Mouse (Mus musculus) telencephalon, adult 2 months (tissue): ENCODE measurements around the gene Tchp.

Source experiments
- DNase-seq: peaks from one replicate; pipeline ENCODE4 v3.0.0-alpha.2; 2011; ENCODE audit warnings: low read depth, low spot score

Gene Tchp

DNA sequence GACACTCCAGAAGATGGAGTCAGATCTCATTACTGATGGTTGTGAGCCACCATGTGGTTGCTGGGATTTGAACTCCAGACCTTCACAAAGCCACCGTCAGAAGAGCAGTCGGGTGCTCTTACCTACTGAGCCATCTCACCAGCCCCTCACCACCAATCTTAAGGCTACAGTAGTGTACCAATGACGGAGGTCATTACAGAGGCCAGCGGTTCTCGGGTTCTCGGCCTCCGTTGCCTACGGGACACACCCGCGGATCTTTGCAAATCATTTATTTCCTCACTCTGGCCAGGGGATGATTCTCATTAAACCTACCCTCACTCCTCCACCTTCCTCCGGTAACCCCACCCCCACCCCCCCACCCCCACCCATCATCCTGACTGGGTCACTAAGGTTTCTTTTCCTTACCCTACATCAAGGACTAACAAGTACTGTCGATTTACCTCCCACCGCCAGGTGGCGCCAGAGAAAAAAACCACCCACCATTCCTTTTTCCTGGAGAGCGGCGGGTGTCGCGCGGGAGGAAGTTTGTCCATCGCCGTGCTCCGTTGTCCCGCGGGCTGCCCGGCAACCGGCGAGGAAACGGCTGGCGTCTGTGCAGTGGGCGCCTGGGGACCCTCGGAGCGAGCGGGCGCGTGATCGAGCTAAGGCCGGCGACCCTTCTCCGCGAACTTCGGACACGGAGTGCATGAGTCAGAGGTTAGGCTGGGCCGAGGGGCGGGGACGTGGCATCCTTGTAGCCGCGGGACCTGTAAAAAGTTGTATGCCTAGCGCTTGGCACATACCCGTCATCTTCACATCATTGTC lies at the start of gene Tchp:
TSS of gene Tchp (plus strand) at position 496 of the 804 bp plus-strand sequence.
- DNase-seq, result peak; percentile 93

DNA sequence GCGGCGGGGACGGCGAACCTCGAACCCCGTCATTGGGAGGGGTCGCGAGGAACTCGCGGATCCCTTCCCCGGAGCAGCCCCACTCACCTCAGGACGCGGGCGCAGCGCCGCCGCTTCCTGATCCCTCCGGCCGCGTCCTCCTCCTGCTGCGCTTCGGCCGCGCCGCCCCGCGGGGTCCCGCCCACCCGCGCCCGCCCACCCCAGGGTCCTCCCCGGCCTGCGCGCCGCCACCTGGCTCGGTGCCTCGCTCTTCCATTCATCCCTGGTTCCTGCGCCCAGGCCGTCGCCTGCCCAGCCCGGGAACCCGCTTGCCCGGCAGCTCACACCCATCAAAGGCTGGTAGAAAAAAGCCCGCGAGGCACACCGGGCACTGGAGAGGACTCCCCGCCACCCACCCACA lies 49.3 kb upstream of the Tchp start, which contains the start of gene Trpv4:
TSS of gene Trpv4 (minus strand) at position 167 of the 400 bp plus-strand sequence.
- no peak for DNase-seq

DNA sequence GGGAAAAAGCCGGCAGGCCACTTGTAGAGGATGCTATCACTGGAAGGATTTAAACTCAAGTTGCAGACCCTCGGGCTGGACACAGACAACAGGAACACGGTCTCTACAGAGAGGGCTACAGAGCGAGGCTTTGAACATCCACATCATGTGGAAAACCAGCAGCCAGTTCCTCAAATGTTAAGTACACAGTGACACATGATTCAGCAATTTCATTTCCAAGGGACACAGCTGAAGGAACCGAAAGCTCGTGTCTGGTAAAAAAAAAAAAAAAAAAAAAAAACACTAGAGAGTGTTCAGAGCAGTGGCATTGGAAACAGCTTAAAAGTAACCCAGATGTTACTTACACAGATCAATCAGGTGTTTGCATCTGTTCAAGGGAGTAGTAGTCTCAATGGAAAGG lies 46.5 kb upstream of the Tchp start:
- peak; percentile 18 for DNase-seq

DNA sequence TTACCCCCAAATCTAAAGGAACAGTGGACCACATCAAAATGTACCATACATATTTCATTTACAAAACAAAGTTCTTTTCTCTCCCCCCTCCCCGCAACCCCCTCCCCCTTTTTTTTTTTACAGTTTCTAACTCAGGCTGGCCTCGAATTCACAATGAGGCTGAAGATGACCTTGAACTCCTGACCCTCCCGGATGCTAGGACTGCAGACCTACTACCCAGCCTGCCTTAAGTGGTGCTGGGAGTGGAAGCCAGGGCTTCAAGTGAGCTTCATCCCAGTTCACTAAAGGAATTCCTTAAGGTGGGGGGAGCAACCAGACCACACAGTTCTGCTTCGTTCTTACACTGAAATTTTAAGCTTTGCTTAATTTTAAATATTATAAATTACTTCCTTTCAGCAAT lies 43.4 kb upstream of the Tchp start:
- no peak for DNase-seq

DNA sequence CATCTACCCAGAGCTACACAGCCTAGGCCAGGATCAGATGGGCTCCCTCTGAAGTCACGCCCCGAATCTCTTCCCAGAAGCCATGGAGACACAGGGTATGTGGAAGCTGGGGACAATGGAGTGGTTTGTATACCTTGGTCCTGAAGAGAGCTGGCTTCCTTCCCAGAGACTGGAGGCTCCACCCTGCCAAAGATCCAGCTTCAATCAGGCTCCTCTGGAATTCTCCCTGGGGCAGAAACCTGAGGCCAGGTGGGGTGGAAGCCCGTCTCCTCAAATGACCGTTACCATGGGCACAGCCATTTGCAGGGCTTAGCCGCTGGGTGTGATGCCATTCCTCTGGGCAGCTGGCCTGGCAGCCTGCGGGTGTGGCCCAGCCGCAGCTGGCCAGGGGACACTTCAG lies 42.8 kb upstream of the Tchp start:
- no peak for DNase-seq

DNA sequence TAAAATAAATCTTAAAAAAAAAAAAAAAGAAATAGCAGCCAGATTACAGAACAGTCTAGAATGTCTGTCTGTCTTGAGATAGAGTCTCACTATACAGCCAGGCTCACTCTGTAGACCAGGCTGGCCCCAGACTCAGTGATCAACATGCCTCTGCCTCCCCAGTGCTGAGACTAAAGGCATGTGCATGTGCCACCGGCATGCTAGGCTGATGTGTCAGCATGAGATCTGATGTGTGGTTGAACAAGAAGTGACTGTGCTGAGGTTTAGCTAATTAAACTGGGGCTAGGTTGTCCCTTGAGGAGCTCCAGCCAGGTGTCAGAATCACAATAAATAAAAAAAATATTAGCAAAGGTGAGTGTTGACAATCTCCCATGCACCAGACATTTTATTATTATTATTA lies 40.9 kb upstream of the Tchp start:
- no peak for DNase-seq

DNA sequence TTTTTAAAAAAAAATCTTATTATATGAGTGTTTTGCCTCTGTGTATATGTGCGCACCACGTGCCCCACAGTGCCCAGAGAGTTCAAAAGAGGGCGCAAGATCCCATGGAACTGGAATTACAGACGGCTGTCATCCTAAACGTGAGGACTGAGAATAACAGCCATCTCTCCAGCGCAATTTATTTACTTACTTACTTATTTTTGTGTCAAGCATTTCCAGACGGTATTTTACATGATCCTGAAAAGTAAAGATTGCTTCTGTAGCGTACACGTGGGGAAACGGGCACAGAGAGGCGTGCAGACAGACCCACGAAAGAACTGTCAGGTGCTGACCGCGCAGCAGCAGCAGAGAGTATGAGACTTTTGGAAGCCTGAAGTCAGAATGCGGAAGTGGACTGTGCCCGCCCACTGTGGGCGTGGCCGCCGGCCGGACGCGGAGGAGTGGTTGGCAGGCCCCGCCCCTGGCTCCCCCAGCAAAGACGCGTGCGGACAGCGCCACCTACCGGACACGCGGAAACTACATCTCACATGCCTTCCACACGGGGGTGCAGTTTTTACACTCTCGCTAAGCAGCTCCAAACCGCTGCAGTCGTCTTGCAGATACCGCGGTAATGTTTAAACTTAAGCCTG lies 40.2 kb upstream of the Tchp start:
- DNase-seq, result peak; percentile 88

DNA sequence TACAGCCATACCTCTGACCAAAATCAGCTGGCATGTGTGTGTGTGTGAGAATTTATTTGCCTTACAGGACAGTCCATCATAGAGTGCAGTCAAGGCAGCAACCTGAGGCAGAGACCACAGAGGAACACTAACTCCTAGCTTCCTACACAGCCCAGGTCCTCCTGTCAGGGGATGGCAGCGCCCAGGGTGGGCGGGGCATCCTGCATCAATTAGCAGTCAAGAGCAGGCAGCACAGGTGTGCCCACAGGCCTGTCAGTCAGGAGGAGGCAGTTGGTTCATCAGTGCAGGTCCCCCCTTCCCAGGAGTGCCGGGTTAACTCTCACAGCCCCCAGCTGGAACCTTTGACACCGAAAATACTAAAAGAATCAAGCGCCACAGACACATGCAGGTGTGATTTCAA lies 38.5 kb upstream of the Tchp start:
- DNase-seq, result no peak

DNA sequence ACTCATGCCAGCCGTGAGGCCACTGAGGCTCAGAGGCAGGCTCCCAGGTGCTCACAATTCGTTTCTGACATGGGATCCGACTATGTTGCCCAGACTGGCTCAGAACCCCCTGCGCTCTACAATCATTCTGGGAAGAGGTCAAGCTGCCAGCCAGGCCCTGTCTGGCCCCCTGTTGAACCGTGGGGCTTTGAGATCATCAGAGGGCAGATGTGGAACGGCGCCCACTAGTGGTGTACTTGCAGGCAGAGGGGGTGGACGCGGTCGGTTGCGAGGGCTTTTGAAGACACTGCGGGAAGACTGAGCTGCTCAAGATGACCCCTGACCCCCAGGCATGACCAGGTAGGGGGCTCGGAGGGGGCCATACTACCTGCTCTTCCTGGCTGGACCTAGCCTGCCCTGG lies 34.4 kb upstream of the Tchp start:
- DNase-seq, result no peak

DNA sequence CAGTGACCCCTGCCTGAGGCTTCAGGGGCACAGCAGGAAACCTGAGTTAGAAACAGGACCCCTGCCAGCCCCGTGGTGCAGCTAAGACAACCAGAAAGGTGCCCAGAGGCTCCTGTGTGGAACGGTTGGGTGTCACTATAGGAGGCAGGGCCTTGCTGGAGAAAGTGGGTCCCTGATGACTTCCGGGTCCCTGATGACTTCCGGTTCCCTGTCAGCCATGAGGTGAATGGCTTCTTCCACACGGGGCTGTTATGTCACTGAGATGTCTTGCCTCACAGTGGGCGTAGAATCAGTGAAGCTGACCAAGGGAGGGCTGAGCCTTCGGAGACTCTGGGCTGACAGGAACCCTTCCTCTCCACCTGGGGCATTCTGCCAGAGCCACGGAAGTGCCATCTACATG lies 33.0 kb upstream of the Tchp start:
- no peak for DNase-seq

DNA sequence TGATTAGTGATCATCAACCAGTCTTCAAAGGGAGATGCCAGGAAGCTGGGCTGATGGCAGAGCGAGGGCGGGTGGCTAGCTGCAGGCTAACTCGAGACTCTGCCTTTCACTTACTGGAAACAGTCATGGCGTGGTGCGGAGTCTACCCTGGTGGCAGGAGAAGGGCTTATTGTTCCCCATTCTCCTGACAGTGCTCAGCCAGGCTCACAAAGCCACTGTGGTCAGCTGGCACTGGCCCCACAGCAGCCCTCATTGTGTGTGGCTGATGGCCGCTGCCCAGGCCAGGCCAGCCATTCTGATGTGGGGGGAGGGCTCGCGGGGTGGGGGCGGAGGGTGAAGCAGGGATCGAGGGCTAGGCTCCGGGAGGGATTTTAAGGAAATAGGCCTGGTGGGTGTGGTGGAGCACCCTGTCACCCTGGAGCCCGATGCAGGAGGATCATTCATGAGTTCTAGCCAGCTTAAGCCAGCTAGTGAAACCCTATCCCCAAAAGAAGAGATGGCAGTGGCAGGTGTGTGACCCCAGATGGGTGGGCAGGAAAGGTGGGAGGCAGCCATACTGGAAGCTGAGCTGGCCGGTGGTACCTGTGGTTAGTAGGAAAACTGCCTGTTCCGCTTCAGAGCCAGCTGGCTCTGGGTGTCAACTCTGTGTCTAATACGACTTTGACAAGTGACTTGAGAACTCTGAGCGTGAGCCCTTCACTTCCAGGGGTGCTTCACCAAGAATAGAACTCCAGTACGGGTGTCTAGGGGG lies 27.5 kb upstream of the Tchp start:
- peak; percentile 41 for DNase-seq

DNA sequence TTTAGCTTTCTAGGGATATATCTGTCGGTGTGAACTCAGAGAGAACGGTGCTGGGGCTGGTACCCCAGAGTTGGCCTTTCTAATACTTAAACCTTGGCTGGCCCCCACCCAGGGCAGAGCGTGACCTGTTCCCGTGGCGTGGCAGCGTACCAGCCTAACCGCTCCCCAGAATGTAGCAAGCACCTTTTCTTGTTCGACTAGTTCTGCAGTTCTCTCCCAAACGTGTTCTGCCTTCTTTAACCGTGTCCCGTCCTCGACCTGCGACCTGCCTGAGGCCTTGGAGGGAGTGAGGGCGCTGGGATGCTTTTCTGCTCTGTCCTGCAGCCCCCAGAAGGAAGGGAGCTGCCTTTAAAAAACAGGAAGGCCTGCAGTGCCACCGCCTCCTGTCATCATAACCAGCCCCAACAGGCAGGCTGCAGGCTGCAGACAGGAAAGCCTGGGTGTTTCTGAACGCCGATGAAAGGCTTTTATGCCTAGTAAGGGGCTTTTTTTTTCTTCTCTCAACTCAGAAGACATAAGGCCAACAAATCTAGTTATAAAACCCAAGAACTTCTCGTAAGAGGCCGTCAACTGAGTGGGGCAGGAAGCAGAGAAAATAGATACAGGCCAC lies 26.8 kb upstream of the Tchp start:
- no peak for DNase-seq

DNA sequence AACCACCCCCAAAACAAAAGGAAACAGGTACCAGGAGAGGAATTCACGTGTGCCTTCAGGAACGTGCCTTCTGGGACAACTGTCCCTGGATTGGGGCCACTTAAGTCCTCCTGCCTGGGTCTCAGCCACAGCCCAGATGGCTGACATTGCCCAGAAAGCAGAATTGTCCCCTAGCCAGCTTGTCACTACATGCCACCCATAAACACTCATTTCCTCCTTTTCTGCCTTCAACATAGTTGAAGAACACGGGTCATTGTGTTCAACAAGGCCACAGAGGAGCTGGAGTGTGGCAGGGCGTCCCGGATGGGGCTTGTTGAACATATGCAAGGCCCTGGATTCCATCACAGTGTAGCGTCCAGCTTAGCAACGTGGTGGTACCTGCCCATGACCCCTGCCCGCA lies 25.8 kb upstream of the Tchp start:
- DNase-seq, result no peak

DNA sequence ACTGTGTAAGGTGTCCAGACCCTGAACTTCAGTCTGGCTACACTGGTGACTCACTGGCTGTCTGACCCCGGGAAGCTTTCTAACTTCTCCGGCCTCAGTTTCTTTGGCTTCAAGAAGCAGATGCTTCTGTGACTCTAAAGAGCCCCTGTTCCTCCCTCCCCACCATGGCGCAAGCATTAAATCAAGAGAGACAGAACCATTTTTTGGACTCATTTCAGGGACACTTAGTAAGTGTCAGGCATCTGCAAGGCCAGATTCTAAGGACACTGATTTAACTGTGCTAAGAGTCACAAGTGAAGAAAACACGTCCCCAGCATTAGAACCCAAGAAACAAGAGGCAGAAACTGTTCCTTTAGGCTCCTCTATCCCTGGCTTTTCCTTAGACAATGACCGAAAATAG lies 21.6 kb upstream of the Tchp start:
- no peak for DNase-seq

DNA sequence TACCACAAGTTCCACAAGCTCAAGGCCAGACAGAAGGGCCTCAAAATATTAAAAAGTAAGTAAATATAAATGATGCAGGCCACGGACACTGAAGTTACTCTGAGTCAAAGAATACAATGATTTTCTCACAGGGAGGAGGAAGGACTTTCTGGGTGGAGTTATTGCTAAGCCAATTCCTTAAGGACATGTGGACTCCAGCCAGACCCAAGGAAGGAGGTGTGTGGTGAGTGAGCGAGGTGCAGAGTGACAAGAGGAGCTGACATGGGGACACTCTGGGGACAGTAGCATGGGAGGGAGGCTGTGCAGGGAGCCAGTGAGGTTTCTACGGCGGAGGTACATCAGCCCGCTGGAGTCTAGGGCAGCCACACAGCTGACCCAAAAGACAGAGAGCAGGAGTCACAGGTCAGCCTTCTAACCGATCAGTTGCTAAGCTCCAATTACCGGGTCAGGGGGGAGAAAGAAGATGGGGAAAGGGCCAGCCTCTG lies 20.8 kb upstream of the Tchp start:
- no peak for DNase-seq

DNA sequence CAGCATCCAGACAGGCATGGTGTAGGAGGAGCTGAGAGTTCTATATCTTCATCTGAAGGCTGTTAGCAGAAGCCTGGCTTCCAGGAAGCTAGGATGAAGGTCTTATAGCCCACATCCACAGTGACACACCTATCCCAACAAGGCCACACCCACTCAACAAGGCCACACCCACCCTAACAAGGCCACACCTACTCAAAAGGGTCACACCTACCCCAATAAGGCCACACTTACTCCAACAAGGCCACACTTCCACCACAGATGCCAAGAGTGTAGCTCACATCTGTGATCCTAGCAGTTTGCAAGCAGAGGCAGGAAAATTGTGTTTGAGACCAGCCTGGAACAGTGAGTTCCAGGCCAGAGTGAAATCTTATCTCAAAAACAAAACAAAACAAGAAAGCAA lies 19.7 kb upstream of the Tchp start:
- no peak for DNase-seq

DNA sequence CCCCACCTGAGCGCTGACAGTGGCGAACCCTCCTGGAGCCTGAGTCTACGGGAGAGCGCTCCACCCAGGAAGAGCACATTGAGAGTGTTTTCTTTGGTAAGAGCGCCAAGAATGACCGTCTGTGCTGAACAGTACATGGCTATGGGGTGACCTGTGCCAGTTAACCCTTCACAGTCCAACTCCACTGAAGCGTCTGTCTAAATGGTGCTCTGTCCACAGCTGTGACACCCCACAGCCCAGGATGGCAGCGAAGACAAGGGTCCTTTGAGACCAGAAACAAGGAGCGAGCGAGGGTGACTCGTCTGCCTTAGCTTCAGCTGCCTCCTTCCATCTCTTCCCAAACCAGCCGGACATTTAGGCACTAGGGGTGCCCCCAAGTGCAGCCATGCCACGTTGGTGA lies 18.9 kb upstream of the Tchp start:
- DNase-seq, result no peak

DNA sequence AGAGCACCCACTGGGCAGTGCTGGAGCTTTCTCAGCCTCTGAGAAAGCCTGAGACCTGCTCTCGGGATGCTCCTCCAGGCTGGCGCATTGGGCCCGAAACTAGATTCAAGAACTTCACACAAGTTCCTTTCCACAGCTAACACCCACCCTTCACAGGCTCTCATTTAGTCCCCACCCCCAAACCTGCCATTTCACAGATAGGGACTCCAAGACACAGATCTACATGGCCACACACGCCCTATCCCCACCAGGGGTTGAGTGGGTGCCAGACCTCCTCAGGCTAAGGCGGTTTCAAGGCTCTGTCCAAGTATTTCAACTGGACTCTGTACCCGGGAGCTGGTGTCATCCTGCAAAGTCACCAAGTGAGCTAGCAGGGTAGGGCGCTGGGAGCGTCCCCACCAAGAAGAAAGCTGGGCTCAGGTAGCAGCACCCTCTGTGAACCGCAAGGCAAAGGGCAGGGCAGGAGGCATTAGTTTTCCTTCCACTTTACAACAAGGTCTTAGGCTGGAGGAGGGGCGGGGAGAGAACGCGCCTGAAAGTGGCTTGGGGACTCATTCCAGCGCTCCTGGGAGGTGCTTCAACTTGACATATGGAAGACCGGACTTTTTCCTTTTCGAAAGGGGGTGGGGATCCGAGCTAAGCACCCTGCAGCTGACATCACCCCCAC lies 17.7 kb upstream of the Tchp start:
- DNase-seq, result no peak

DNA sequence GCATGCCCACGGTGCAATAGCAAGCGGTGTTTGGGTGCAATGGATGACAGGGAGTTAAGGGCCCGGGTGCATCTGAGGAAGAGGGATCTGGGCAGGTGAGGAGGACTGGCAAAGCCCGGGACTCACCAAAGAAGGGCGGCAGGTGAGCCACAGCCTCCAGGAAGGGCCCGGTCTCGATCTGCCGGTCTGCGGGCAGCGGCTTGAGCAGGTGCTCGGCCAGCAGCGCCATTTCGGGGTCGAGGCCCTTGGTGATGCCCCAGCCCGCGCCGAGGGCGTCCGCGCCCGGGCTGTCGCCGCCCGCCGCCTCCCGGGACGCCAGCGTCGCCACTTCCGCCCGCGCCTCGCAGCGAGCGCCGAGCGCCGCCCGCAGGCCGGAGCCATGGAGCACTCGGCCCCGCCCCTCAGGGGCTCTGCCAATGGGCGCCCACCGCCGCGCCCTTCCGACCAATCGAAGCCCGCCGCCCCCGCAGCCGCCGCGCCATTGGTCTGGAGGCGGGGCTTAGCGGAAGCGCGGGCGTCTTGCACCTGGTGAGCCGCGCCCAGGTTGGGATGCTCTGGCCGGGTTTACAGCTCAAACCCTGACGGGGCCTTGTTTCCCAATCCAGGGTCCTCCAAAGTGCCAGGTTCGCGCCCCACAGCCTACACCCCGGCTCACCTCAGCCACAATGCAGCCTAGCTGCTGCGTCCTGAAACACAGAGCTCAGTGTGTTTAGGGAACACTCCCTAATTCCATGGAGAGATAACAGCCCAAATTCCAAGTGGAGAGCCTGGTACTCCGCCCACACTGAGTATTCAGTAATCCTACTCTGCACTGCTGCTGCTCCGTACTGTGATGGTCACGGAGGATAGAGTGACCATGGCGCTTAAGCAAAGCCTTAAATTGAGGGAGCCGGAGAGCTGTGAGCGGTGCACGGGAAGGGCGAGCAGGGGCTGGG lies 16.7 kb upstream of the Tchp start, which contains the start of gene Gltp:
TSS of gene Gltp (minus strand) at position 352 of the 935 bp plus-strand sequence.
- peak; percentile 72 for DNase-seq

DNA sequence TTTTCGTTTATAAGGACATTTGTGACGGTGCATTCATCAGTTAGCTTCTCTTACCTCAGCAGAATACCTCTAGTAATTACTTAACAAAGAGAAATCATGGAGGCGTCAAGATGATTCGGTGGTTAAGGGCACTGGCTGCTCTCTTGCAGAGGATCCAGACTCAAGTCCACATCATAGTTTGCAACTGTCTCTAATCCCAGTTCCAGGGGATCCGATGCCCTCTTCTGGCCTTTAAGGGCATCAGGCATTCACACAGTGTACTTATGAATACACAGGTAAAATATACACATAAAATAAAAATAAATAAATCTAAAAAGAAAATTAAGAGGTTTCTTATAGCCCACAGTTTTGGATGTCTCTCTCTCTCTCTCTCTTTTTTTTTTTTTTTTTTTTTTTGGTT lies 11.8 kb upstream of the Tchp start:
- no peak for DNase-seq
